Mouse (Mus musculus) MN1 (cell line): ENCODE results near the gene Itga2.

Experiments
- DNase-seq: peaks from one replicate; pipeline ENCODE4 v3.0.0-alpha.2; 2016; ENCODE audit warnings: low spot score

Gene Itga2

DNA sequence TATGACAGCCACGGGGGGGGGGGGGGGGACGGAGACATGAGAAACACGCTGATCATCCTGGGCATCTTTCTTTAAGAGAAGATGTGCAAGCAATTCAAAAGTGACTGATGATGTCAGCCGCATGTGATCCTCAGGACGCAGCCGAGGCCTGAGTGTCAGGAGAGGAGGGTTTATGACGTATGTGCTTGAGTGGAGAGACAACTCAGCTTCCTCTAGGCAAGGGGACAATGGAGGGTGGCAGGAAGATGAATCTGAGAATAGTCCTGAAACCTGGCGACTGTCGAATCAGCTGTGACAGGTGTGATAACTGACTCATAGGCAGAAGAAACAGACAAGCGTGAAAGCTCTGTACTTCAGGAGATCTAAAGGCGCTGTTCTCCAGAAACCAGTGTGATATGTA lies 53.2 kb downstream of the Itga2 start:
- no peak for DNase-seq

DNA sequence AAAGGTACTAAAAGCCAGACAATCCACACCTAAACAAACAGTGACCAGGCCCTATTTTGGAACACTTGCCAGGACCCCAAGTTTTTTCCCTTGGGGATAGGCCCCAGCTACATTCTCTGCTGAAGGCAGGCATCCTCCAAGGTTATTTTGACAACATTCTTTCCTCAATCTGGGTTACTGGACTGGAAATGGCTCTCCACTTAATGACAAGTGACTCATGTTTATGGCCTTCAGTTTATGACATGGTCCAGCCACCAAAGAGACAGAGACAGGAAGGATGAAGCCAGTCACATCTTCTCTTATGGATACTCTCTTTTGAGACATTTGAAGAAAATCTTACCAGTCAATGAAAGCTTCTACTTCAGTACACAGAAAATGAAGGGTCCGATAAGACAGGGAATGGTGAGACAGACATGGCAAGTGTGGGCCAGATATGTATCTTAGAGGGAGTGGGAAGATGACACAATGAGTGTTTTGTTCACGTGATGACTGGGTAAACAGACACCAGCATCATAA lies 55.8 kb downstream of the Itga2 start:
- DNase-seq = no peak

DNA sequence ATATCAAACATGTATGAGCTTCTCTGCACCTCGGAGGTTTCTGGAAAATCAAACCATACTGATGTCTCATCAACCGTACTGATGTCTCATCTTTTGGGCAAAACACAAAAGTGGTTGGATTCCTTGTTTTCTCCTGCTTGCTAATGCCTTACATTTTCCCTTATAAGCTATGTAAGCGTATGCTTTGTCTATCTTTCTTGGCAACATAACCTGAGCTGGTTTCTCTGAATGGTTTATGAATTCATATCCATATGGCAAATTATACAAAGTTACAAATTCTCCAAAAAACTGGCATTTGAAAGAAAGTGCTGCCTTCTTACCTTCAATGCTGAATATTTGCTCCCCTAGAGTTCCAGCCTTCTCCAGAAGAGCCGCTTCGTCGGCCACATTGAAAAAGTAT lies 57.2 kb downstream of the Itga2 start:
- no peak for DNase-seq

DNA sequence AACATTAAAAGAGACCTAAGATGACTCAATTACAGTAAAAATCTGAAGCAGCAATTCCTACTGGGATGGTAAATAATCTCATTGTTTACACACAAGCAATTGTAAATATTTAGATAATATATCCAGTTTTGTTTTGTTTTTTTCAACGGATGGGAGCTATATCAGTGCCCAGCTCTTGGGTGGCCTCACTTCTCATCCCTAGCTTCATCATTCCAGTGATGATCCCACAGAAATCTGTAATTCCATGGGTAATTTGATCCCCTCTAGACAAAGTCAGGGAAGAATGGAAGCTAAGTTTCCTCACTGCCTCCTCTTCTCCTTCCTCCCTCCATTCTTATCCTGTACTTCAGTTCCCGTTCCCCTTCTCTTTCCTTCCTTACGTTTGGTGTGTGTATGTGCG lies 74.4 kb downstream of the Itga2 start:
- DNase-seq = no peak

DNA sequence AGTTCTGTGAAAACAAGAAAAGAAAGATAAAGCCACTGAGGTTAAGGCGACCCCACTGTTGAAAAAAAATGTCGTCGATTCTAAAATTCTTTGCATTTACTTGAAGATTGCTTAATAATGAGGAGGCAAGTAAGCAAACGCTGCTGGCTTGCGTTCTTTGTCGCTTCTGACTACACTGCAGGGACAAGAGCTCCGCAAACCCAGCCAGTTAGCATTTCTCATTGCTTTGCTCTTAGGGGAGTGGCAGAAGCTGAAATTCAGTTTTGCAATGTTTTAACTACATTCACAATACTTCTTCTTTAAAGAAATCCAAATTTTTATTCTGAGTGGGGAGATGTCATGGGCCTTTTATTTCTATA lies 75.7 kb downstream of the Itga2 start:
- DNase-seq = no peak

DNA sequence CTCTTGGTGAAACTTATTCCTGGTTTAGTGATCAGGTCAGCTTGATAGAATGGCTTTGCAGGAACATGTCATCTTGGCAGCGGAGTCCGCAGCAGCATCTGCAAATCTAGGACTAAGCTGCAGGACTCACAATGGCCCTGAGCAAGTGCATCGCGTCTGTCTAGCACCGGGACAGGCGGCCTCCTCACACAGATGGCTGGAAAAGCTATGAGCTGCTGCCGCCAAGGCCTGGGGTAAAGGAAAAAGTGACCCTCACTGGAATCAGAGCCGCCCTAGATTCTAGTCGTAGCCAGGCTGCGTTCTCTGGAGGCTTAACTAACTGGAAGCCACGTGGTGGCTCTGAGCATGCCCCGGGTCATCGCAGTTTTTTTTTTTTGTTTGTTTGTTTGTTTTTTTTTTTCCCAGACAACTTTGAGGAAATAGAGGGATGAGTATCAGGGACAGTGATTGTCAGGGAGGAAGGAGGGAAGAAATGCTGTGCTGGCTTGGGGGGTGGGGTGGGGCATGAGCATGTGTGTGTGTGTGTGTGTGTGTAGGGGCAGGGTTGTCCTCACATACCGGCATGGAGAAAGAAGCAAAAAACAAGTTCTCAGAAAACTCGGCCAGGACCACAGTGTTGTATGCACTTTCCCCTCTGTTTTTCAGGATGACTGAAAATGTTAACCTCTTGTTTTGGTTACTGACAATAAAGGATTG lies 76.2 kb downstream of the Itga2 start:
- no peak for DNase-seq

DNA sequence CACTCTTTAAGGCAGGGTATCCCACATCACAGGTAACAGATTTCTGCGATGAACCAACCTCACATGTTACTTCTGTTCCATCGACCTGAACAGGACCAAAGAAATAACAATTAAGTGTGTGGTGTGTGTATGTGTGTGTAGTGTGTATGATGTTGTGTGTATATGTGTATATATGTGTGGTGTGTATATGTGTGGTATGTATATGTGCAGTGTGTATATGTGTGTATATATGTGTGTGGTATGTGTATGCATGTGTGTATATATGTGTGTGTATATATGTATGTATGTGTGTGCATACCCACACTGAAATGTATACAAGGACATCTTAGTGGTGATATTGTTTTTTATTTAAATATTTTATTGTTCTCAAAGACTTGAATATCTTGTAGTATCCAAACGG lies 77.5 kb downstream of the Itga2 start:
- DNase-seq = no peak

DNA sequence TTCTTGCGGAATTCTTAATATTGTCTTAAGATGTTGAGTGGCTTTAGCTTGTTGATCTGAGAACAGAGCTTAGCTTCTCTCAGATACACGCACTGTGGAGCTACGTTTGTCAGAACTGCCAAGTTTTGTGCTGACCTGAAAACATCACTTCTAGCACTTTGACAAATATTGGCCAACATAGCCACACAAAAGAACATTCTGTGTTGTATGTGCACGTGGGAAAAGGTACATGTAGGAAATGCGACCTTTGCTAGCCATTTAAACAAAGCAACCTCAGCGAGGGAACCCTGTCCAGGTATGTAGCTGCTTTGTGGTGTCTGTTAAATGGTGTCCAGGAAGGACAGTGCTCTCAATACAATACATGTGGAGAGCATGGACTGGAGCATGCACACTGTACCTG lies 77.9 kb downstream of the Itga2 start:
- no peak for DNase-seq

DNA sequence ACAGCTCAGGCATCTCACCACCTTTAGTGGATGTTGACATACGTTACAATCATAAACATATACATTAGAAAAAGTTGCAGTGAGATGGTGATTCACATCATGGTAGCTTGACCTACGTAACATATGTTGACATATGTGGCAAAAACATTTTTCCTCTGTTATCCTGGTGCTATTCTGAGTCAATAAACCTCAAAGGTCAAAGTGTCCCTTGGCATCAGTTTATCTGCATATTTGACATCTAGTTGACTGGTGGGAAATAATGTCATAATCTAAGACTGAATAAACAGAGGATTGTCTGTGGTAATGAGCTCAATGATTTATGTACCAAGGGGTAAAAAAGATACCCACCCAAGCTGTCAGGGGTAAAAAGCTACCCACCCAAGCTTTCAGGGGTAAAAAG lies 78.7 kb downstream of the Itga2 start:
- DNase-seq = no peak

DNA sequence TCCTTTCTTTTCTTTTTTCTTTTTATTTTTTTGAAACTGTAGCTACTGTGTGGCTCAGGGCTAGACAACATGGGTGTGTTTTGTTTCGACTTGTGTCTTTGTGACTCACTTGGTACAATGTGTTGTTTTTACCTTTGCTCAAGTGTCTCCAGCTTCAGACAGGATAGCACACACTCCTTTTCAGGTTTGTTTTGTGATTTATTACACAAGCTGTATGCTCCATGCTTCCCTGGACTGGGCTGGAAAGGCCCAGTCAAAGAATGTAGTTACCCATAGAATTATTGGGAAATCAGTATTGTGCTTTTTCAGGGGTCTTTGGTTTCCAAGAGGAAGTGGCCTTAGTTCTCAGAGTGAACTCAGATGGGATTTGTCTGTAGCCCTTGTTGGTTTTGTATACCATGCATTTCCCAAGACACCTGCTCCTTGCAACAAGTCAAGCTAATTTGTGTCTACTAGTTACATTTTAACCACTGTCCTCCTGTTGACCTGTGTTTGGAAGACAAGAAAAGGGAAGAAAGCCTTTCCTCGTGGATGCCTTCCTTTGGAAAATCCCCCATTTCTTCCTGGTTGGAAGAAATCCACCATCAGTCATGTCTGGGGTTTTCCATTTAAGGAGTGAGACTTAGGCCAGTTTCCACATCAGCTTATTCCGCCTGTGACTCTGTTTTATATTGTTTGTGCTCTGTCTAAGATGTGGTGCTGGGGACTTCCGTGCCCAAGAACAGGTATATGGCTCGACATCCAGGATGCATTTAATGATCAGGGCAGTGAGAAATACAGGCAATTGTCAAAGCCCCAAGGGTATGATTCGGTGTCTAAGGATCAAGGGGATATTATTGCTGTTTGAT lies 79.4 kb downstream of the Itga2 start:
- DNase-seq = no peak

DNA sequence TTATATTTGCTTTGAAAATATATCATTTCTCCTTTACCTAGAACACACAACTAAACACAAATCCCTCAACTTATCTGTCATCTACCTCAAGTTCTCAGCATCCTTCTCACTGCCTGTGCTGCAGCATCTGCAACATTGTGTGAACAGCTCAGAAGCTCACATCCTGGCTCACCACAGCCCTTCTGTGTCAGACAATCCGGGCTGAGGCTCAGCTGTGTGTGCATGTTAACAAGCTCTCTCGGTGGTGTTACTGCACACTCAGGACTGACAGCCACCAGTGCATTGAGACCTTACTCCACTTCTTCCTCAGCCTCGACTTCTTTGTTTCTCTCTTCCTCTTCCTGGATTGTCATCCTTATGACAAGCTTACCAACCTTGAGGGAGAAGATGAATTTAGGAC lies 83.0 kb downstream of the Itga2 start:
- DNase-seq = no peak

DNA sequence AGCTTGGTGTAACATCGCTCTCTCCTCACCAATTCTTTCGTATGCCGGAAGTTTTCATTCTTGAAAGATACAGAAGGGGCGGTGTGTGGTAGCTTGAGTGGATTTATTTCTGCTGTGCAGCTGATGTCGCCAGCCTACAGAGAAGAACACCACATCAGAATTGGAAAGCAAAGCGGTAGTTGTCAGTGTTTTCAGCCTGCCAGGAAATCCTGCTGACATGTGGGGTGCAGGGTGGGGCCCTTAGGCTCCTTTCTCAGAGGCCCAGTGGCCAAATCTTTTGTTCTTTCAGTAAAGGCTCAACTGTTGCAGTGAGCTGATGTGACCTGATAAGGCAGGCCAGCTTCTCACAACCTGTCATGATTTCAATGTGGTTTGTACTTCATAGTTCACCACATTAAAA lies 86.1 kb downstream of the Itga2 start:
- no peak for DNase-seq

DNA sequence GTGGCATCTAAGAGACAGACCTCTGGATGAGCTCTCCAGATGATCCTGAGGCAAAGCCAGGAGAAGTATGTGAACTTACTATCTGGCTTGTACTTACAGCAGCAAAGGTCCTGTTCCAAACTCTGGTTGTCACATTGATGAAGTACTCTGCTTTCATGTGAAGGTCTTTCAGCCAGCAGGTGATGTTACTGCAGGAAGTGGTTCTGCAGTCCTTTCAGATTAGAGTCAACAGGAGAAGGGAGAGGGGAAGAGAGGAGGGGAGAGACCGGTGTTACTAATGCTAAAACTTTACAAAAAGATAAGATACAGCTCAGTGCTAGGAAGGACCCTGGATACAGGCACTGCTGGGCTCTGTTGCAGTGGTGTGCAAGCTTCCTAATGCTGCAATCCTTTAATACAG lies 88.6 kb downstream of the Itga2 start:
- no peak for DNase-seq

DNA sequence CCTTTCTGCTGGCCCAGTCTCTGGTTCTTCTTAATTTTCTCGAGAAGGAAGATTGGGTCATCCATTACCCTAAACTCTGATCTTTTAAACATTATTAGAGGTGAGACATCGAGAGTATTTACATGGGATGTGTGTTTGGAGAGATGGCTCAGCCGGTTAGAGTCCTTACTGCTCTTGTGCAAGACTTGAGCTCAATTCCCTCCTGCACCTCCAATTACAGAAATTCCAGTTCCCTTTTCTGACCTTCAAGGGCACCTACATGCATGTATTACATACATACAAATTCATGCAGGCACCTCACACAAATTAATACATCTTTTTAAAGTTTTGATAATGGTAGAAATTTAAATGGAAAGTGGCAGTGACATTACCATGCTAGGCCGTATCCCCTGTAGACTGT lies 91.4 kb downstream of the Itga2 start:
- no peak for DNase-seq

DNA sequence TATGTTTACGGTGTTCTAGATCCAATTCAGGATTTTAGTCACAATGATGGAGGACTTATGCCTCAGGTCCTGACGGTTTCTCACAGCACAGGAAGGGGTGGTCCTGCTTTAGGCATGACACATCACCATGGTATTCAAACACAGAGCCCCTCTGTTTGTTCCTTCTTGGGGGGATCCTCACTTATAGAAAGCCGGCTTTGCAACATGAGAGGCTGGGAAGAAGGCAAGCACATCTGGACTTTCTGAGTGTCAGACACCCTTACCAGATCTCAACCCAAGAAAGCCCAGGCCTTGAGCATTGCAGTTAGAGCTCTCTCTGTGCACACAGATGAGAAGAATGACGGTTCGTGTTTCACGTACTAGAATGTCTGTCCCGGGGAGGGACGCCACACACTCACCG lies 92.8 kb downstream of the Itga2 start:
- DNase-seq = no peak

DNA sequence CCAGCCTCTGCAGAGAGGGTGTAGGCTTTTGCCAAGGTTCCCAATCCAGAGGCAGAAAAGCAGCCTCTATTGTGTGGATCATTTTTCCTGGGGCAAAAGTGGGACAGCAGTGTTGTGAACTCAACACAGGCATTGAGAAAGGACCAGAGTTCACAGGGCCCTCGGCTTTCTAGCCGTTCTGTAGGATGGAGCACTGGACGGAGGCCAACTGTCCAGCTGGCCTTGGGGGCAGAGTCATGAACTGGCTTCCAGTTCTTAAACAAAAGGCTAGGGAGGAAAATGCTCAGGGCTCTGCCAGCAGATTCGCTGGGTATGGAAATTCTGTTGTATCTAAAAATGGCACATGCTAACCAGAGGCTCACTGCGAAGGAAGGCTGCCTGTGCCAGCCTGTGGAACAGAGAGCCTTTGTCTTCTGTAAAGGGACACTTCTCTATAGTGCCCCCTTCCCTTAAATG lies 93.3 kb downstream of the Itga2 start:
- peak; percentile 47 for DNase-seq

DNA sequence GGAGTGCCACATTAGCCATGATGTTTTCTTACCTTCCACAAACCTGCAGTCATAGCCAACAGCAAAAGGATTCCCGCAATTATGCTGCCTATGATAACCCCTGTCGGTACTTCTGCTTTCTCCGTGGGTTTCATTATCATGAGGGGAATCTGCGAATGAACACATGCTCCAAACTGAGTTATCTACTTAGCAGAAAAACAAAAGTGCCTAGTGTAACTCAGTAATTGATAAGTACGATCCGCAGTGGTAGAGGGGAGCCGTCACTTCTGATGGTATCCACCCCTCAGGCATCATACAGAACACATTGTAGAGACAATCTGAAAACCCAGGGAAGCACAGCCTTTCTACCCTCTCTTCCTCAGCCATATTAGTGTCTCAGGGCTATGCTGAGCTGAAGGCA lies 94.8 kb downstream of the Itga2 start:
- no peak for DNase-seq

DNA sequence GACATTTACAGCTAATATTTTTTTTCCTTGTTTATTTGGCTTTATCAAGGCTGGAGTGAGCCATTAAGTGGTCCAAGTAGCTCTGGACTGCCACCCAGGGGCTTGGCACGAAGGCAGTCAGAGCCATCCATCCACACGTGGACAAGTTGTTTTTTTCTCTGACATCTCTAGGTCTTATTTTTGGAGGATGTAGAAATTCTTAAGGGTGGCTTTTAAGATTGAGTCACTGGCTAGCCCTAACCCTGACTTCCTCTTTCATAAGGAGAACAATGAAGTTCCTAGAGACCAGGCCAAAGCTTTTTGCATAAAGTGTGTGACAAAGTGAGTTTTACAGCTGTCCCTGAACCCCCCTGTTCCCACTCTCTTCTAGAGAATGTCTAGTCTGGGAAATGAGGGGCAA lies 97.3 kb downstream of the Itga2 start:
- DNase-seq = no peak

DNA sequence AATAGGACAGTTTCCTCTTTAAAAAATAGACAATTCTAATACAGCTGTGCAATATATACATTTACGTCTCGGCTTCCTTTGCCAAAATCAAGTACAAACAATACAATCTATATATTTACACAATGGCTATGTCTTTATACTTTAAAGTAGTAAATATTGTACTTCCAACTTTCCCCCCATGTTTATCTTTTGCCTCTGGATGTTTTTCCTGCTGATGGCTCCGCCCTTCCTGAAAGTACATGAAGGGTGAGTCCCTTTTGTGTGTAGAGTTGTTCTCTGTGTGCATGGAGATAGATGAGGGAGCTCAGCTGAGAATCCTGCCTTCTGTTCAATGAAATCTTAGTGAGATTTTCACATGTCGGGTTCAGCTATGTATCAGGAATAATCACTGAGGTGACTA lies 98.5 kb downstream of the Itga2 start:
- DNase-seq = no peak

DNA sequence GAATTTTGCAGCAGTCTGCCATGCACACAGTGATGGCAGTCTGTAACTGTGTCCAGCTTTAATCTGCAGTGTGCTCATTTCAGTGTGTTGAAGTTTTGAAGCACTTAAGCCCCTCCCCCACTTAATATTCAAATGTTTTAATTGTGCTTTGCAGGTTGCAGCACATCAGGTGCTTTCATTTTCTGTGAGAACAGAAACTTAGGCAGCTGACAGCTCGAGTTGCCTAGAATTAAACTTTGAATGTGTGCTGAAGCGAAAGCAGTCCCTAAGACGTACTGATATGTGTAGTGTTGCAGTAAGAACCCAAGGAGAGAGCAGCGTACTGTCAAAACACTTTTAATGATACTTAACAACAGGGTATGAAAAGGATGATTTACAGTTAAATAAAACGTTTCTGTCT lies 99.1 kb downstream of the Itga2 start:
- no peak for DNase-seq

DNA sequence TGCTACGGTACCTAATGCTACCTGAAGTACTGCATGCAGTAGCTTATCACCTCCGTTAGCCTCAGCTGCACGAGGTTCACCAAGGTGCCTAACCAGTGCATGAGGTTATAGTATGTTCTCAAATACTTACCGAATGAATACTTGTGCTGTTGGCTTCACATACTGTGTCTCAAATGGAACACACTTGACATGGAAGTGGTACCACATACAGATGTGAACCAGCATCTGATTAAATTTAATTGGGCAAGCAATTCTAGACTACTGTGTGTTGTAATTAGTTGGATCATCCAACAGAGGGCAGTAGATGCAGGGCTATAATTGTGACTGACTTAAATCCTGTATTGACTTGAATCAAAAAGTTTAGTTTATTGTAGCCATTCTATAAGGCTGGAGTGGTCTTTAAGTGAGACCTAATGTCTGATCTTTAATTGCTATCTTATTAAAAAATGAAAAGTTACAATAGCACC lies 100.5 kb downstream of the Itga2 start:
- DNase-seq = peak; percentile 69

DNA sequence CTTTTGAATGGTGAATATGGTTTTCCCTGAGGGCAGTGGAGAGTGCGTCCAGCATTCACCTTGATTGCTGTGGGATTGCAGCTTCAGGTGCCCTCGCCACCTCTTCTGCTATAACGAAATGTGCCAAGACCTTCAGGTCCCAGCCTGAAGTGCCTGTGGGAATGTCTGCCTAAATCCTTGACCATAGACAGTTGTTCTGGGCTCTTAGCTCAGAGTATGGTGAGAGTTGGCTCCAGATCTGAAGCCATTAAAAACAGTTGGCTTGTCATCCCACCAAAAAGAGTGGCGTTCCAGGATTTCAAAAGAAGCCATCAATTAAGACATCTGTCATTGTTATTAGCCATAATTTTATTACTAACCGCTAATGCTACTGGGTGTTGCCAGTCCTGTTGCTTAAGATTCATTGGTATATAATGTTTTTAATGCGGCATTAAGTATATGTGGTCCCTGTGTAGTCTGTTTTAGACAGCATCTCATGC lies 106.5 kb downstream of the Itga2 start:
- no peak for DNase-seq

DNA sequence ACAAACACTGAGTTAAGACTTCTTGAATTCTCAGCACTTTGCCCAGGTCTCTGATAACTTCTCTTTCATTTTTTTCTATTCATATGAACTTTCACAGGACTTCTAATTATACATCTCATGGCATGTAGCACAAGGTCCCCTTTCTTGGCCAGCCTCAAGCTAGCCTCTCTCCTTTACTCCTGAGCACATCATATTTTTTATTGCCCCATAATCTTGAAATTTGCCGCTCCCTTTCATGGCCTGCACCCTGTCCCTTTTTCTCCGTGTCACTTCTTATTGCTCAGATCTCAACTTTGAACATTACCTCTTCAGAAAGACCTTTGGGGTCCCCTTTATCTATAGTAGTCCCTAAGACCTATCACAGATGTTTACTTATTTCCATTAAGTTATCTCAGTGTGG lies 109.0 kb downstream of the Itga2 start:
- DNase-seq = no peak
